Mouse (Mus musculus): ENCODE results near the gene Tctn1. TPM values are rescaled to one million over a fixed set of nuclear protein-coding genes. Genes with fewer than 3 reads are reported as not detected.

The Tctn1 gene
- total and polyA plus RNA-seq, 3 experiments = 11.4 to 47.0 (median 14.2) TPM

DNA sequence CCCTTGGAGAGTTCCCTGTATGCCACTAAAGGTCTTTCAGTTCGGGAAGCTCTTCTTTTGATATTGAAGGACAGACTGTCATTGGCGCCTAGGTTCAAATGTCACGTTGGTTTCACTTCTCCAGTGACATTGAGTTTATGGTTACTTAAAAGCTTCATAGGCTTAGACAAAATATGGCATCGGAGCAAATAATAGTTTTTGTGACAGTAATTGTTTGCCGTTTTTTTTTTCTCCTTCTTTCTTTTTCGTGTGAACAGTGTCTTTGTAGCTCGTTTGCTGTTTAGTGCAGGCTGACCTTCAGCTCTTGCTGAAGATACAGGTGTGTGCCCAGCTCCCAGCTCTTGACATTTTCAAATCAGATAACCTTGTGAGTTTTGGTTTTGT lies 21.5 kb upstream of the Tctn1 start:
- DNase-seq = no peak

- peak; percentile 88 for DNase-seq
Measured at GRCm38 (mm10) chr5:122285029-122285766, 20.9 kb upstream of the Tctn1 start.

DNA sequence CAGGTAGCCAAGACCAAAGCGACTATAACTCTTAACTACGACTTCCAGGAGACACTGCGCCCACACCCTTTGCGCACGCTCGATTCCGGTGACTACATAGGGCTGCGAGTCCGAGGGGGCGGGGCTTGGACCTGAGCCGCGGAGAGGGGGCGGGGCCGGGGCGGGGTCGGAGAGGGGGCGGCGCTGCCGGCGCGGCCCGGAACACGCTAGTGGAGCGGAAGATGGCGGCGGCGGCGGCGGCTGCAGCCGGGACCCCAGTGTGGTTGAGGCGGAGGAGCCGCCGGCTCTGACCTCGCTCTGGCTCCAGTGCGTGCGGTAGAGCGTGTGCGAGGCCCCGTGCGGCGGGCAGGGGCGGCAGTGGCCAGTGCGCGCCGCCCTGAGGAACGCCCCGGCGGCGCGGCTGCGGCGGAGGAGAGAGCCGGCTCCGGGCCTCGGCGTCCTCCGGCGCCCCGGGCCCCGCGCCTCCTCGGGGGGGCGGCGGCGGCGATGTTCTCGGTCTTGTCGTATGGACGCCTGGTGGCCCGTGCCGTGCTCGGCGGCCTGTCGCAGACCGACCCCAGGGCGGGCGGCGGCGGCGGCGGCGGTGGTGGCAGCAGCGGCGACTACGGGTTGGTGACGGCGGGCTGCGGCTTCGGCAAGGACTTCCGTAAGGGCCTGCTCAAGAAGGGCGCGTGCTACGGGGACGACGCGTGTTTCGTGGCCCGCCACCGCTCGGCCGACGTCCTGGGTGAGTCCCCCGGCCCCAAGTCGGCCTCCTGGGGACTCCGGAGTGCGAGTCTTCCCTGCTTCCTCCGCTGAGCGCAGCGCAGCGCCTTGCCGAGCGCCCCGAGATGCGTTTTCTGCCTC lies 20.1 kb upstream of the Tctn1 start, which contains the start of gene Pptc7:
Gene Pptc7, plus strand, starts transcription at position 183 of the 846 bp plus-strand sequence.
- DNase-seq = peak; percentile 93

- no peak for DNase-seq
Measured at GRCm38 (mm10) chr5:122283828-122284182, 19.5 kb upstream of the Tctn1 start.

DNA sequence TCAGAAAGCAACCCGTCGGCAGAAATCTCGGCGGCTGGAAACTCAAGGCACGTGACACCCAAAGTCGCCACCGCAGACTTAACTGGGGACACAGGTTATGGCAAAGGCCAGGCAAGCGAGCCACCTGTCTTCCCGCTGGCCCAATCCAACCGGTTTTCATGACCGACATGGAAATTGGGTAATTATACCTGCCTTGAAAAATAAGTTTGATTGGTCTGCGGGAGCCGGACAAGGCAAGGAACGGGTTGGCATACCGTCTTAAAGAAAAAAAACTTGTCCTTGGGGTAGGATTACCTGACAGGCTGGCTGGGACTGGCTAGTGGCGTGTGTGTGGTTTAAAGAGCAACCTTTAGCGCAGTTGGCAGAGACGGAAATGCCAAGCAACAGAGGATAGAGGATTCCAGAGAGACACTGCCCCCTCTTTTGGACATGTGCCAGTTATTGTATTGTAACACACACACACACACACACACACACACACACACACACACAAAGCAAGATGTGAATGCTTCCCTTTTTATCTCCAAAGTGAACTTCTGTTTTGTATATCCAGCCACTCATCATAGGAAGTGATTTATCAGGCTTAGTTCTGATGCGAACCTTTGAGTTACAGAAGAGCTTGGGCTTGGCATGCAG lies 16.7 kb upstream of the Tctn1 start:
- DNase-seq = peak; percentile 48

- DNase-seq = peak; percentile 56
Measured at GRCm38 (mm10) chr5:122280422-122280826, 16.2 kb upstream of the Tctn1 start.

GRCm38 (mm10) chr5:122279799-122280421 lies 15.7 kb upstream of the Tctn1 start:
- no peak for DNase-seq

DNA sequence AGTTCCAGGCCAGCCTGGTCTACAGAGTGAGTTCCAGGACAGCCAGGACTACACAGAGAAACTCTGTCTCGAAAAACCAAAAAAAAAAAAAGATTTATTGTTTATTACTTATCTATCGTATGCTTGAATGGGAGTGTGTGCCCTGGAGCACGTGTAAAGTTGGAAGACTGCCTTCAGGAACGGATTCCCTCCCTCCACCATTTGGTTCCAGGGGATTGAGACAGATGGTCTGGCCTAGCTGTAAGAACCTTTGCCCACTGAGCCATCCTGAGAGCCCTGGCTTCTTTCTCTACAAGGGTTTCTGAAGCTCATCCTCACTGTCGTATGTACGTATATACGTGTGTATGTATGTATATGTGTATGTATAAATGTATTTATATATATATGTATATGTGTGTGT lies 14.7 kb upstream of the Tctn1 start:
- DNase-seq = no peak

GRCm38 (mm10) chr5:122274785-122275184 lies 10.5 kb upstream of the Tctn1 start:
- no peak for DNase-seq

- no peak for DNase-seq
Measured at GRCm38 (mm10) chr5:122272821-122273220, 8.6 kb upstream of the Tctn1 start.

DNA sequence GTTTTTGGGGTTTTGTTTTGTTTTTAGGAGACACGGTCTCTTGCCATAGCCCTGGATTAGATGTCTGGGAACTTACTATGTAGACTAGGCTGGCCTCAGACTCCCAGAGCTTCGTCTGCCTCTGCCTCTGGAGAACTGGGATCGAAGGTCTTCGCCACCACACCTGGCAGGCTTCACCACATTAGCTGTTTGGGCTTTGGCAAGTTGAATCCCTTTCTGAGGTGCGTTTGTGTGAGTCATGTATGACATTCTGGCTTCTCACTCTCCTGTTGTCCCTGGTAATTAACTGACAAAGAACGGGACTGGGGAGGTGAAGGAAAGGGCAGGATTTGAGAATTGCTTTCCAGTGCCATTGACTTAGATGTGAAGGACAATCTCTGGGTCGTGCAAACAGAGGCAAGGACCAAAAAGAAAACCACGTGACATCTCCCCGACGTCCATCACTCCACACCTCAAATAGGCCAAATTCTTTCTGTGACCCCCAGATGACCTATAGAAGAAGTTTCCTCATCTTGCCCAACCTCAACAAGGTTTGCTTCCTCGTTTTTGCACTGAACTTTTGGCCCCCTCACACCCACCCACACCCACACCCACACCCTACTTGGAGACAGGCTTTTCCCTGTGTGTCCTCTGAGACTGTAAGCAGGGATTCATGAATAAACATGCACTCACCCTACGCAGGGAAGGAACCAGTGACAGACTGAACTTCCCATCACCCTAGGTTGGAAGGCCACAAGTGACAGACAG lies 4.8 kb upstream of the Tctn1 start:
- no peak for DNase-seq

DNA sequence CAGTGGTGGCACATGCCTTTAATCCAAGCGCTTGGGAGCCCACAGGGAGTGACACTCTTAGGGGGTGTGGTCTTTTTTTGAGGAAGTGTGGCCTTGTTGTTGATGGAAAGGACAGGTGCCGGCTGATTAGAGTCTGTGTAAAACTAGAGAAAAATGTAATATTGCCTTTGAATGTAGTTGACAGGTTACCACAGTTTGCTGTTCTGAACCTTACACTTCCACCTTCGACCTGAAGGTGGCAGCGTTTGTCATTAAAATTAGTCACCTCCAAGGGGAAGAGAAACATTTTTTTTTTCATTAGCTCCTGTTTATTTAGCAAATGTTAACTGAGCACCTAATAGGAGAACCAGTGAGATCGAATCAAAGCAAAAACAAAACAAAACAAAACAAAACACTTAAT lies 3.6 kb upstream of the Tctn1 start:
- DNase-seq = peak; percentile 70

GRCm38 (mm10) chr5:122267136-122267535 lies 2.9 kb upstream of the Tctn1 start:
- DNase-seq = no peak

GRCm38 (mm10) chr5:122265942-122266341 lies 1.7 kb upstream of the Tctn1 start:
- DNase-seq = no peak

DNA sequence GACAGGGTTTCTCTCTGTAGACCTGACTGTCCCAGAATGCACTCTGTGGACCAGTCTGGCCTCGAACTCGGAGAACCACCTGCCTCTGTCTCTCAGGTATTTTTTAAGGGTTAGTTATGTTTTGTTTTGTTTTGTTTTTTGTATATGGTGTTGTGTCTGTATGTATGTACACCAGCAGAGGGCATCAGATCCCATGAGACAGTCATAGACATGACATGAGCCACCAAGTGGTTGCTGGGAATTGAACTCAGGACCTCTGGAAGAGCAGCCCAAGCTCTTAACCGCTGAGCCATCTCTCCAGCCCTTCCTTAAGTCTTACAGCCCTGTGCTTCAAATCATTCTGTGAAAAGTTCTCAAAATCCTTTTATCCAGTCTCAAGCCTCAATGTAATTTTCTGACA lies 927 bp upstream of the Tctn1 start:
- no peak for DNase-seq

- no peak for DNase-seq
Measured at GRCm38 (mm10) chr5:122262104-122262503, 2.2 kb downstream of the Tctn1 start.

DNA sequence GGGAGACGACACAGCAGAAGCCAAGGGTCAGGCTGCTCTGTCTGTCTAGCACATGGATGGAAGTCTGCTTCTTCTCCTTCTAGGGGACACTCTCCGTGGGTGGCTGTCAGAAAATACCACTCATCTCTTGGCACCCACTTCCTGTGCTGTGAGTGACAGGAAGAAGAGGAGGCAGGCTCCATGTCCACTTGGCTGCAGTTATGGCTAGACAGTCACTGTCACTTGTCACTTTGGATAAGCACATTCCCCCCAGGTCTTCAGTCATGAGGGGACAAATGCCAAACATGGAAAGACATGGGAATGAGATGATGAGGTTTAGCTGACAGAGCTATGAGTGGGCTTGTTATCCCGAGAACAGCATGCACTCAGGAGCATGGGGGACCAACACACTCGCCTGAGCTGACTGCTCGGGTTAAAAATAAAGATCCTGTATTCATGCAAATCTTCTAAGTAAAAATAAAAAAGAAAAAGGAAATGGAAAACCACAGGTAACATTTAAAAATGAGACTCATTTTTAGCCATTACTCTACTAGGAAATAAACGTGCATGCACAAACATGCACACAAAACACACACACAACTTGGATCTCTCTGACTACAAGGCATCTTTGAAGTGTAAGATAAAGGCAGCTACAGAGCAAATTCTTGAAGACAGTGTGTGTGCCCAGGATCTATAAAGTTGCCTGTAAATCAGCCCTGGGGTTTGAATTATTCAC lies 6.1 kb downstream of the Tctn1 start:
- no peak for DNase-seq

GRCm38 (mm10) chr5:122251895-122252606 lies 12.2 kb downstream of the Tctn1 start:
- DNase-seq = no peak

DNA sequence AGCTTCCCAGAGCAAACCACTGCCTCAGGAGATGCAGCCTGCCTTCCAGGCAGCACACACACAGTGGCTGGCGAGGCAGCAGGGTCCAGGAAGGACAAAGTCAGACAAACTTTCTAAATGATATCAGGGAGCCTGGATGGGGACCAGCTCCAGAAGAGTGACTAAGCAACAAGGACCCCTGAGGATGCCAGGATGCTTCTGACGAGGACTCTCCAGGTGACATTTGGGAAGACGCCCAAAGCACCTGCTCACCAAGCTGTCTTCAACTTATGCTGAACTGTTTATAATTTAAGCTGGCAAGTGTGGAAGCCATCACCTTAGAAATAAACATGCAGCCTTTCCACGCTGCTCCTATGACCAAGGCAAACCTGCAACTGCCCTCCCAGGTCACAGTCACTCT lies 15.0 kb downstream of the Tctn1 start:
- no peak for DNase-seq

GRCm38 (mm10) chr5:122247934-122248333 lies 16.3 kb downstream of the Tctn1 start:
- peak; percentile 31 for DNase-seq

Data from adrenal gland, adult 2 months (tissue).